Mouse (Mus musculus): Measurements from ENCODE around the gene Gm10778. TPM values are rescaled to one million over a fixed set of nuclear protein-coding genes. Genes with fewer than 3 reads are reported as not detected.

Gene Gm10778
- polyA plus RNA-seq, 2 experiments = 2.8 to 3.8 TPM

Other genes with a start within 250 kb of the Gm10778 start
- 38.1 and 56.4 TPM in 2 replicates for gene Nfic, start 193.4 kb upstream of the Gm10778 start, polyA plus RNA-seq (2012; rRNA removed)
- gene Nfic, start 193.4 kb upstream of the Gm10778 start, polyA plus RNA-seq (2014; fragmentation: Nextera tagmentation; extraction: Ambion mirVana) = 97.3 and 98.9 TPM in 2 replicates
- 5.9 and 7.9 TPM in 2 replicates for gene Celf5, start 166.3 kb upstream of the Gm10778 start, polyA plus RNA-seq (2012; rRNA removed)
- gene Celf5, start 166.3 kb upstream of the Gm10778 start, polyA plus RNA-seq (2014; fragmentation: Nextera tagmentation; extraction: Ambion mirVana) = 0.85 and 1.6 TPM in 2 replicates
- gene Ncln, start 152.7 kb upstream of the Gm10778 start, polyA plus RNA-seq (2012; rRNA removed) = 218 and 324 TPM in 2 replicates
- gene Ncln, start 152.7 kb upstream of the Gm10778 start, polyA plus RNA-seq (2014; fragmentation: Nextera tagmentation; extraction: Ambion mirVana) = 76.4 and 89.7 TPM in 2 replicates
- gene S1pr4, start 148.9 kb upstream of the Gm10778 start, polyA plus RNA-seq (2012; rRNA removed) = 0.50 and 0.79 TPM in 2 replicates
- gene S1pr4, start 148.9 kb upstream of the Gm10778 start, polyA plus RNA-seq (2014; fragmentation: Nextera tagmentation; extraction: Ambion mirVana) = 0.23 and 0.66 TPM in 2 replicates
- 3.7 and 3.8 TPM in 2 replicates for gene Gna15, start 124.8 kb upstream of the Gm10778 start, polyA plus RNA-seq (2012; rRNA removed)
- gene Gna15, start 124.8 kb upstream of the Gm10778 start, polyA plus RNA-seq (2014; fragmentation: Nextera tagmentation; extraction: Ambion mirVana) = 3.4 and 3.8 TPM in 2 replicates
- 97.4 and 116 TPM in 2 replicates for gene Gna11, start 103.9 kb upstream of the Gm10778 start, polyA plus RNA-seq (2012; rRNA removed)
- gene Gna11, start 103.9 kb upstream of the Gm10778 start, polyA plus RNA-seq (2014; fragmentation: Nextera tagmentation; extraction: Ambion mirVana) = 89.1 and 91.7 TPM in 2 replicates
- gene Aes, start 89.6 kb upstream of the Gm10778 start, polyA plus RNA-seq (2012; rRNA removed) = 472 and 473 TPM in 2 replicates
- gene Aes, start 89.6 kb upstream of the Gm10778 start, polyA plus RNA-seq (2014; fragmentation: Nextera tagmentation; extraction: Ambion mirVana) = 380 and 393 TPM in 2 replicates
- gene Tle2, start 74.5 kb upstream of the Gm10778 start, polyA plus RNA-seq (2012; rRNA removed) = 250 and 345 TPM in 2 replicates
- gene Tle2, start 74.5 kb upstream of the Gm10778 start, polyA plus RNA-seq (2014; fragmentation: Nextera tagmentation; extraction: Ambion mirVana) = 38.1 and 52.2 TPM in 2 replicates
- gene Tle6, start 48.0 kb upstream of the Gm10778 start, polyA plus RNA-seq (2012; rRNA removed) = 24.2 and 28.0 TPM in 2 replicates
- 9.2 and 16.6 TPM in 2 replicates for gene Tle6, start 48.0 kb upstream of the Gm10778 start, polyA plus RNA-seq (2014; fragmentation: Nextera tagmentation; extraction: Ambion mirVana)
- 3.8 and 4.0 TPM in 2 replicates for gene BC025920, start 42.8 kb upstream of the Gm10778 start, polyA plus RNA-seq (2012; rRNA removed)
- gene BC025920, start 42.8 kb upstream of the Gm10778 start, polyA plus RNA-seq (2014; fragmentation: Nextera tagmentation; extraction: Ambion mirVana) = 0.58 and 0.78 TPM in 2 replicates
- 70.7 and 92.4 TPM in 2 replicates for gene Sirt6, start 21.3 kb upstream of the Gm10778 start, polyA plus RNA-seq (2012; rRNA removed)
- gene Sirt6, start 21.3 kb upstream of the Gm10778 start, polyA plus RNA-seq (2014; fragmentation: Nextera tagmentation; extraction: Ambion mirVana) = 39.5 and 40.7 TPM in 2 replicates
- gene Ankrd24, start 20.5 kb upstream of the Gm10778 start, polyA plus RNA-seq (2012; rRNA removed) = 79.9 and 100 TPM in 2 replicates
- 5.3 and 9.6 TPM in 2 replicates for gene Ankrd24, start 20.5 kb upstream of the Gm10778 start, polyA plus RNA-seq (2014; fragmentation: Nextera tagmentation; extraction: Ambion mirVana)
- gene Zfp433, start 55.8 kb downstream of the Gm10778 start, polyA plus RNA-seq (2012; rRNA removed) = 4.9 and 6.6 TPM in 2 replicates
- gene Zfp433, start 55.8 kb downstream of the Gm10778 start, polyA plus RNA-seq (2014; fragmentation: Nextera tagmentation; extraction: Ambion mirVana) = 15.0 and 18.0 TPM in 2 replicates
- 3.9 and 6.2 TPM in 2 replicates for gene Gm3055, start 122.1 kb downstream of the Gm10778 start, polyA plus RNA-seq (2012; rRNA removed)
- gene Gm3055, start 122.1 kb downstream of the Gm10778 start, polyA plus RNA-seq (2014; fragmentation: Nextera tagmentation; extraction: Ambion mirVana) = 10.9 and 12.5 TPM in 2 replicates
- 0.49 and 0.97 TPM in 2 replicates for gene Gm4767, start 163.1 kb downstream of the Gm10778 start, polyA plus RNA-seq (2012; rRNA removed)
- 2.5 and 3.0 TPM in 2 replicates for gene Gm4767, start 163.1 kb downstream of the Gm10778 start, polyA plus RNA-seq (2014; fragmentation: Nextera tagmentation; extraction: Ambion mirVana)
- gene Gm32687, start 214.9 kb downstream of the Gm10778 start, polyA plus RNA-seq (2012; rRNA removed) = 4.0 and 6.3 TPM in 2 replicates
- 8.9 and 12.7 TPM in 2 replicates for gene Gm32687, start 214.9 kb downstream of the Gm10778 start, polyA plus RNA-seq (2014; fragmentation: Nextera tagmentation; extraction: Ambion mirVana)

Data from limb, embryonic 14.5 days (tissue).